Comparison of ENCODE assay signal across 18 mouse cellular contexts in genomic region chrX:160384748-160385501, GRCm38 (mm10). TPM values are rescaled to one million over a fixed set of nuclear protein-coding genes. Genes with fewer than 3 reads are reported as not detected.
DNase-seq lines count a peak whose midpoint lies in the region; ATAC-seq and TF ChIP-seq lines count a peak whose summit lies in the region.
"Had no signal": no experiment of that assay in that cellular context is flagged by ENCODE, and none has a peak within 500 bp of the region (broad histone marks: within the 10 kb centered on the region; RNA-seq: fewer than 3 reads in every experiment).

No protein-coding gene starts in this region.

- no peaks in the 10 kb centered on the region for H3K36me3 ChIP-seq in liver, postnatal 0 days (replicated peaks; ENCODE audit: insufficient read depth, low read length)
- no peaks in the 10 kb centered on the region for H3K36me3 ChIP-seq in neural tube, embryonic 15.5 days
- H3K36me3 ChIP-seq: embryonic facial prominence, embryonic 15.5 days; forebrain, embryonic 15.5 days; limb, embryonic 12.5 days; stomach, embryonic 15.5 days had no signal

- ATAC-seq in liver, postnatal 0 days: peak; percentile 93
- ATAC-seq in neural tube, embryonic 15.5 days (ENCODE audit: low FRiP score): no peak
- ATAC-seq: forebrain, embryonic 15.5 days had no signal

- no peak overlapping the region for H3K4me2 ChIP-seq in liver, postnatal 0 days (ENCODE audit: low read depth, low read length)
- no peak overlapping the region for H3K4me2 ChIP-seq in neural tube, embryonic 15.5 days
- H3K4me2 ChIP-seq: embryonic facial prominence, embryonic 15.5 days; forebrain, embryonic 15.5 days; limb, embryonic 12.5 days; stomach, embryonic 15.5 days had no signal

- peak; percentile 72 for TF ChIP-seq EP300 in liver, postnatal 0 days (IDR thresholded peaks at IDR 0.05; ENCODE audit: low read depth)

- intact Hi-C loops in left cerebral cortex, adult 2 months (cut with DNase I): no loop called here

- DNase-seq in MEL-GATA-1-ER (ENCODE audit: extremely low read depth, low read depth): peak; percentile 8
- DNase-seq in adrenal gland, adult 8-10 months: peak; percentile 44
- peak; percentile 8 for DNase-seq in fat pad, adult 2 months (ENCODE audit: extremely low read depth, low read depth, low spot score)
- DNase-seq in liver, postnatal 0 days: no peak
- DNase-seq in left cerebral cortex, adult 2 months (ENCODE audit: extremely low spot score in 1 of 2, low spot score in 2 of 2): no peak
- DNase-seq in cerebellum, adult 9-11 months: no peak
- DNase-seq: kidney, adult 9 months; kidney, postnatal 4 days; right cerebral cortex, adult 18-20 months; spleen, adult 18-20 months; thymus, postnatal 14 days had no signal

- no peak for TF ChIP-seq CTCF in liver, postnatal 0 days (IDR thresholded peaks at IDR 0.05; ENCODE audit: low read depth)
- no peak for TF ChIP-seq CTCF in left cerebral cortex, adult 2 months (IDR thresholded peaks at IDR 0.05)

- H3K4me1 ChIP-seq in liver, postnatal 0 days (ENCODE audit: insufficient read depth): no peaks in the 10 kb centered on the region
- H3K4me1 ChIP-seq in neural tube, embryonic 15.5 days: no peaks in the 10 kb centered on the region
- H3K4me1 ChIP-seq: embryonic facial prominence, embryonic 15.5 days; forebrain, embryonic 15.5 days; limb, embryonic 12.5 days; stomach, embryonic 15.5 days had no signal

- 56% methylated on average over 6 of the region's 6 CpGs for WGBS in liver, postnatal 0 days (ENCODE audit: insufficient replicate concordance)
- 76% methylated on average over 6 of the region's 6 CpGs for WGBS in neural tube, embryonic 15.5 days

- H3K9ac ChIP-seq in liver, postnatal 0 days (replicated peaks): no peak overlapping the region
- H3K9ac ChIP-seq in neural tube, embryonic 15.5 days (replicated peaks): no peak overlapping the region
- H3K9ac ChIP-seq: embryonic facial prominence, embryonic 15.5 days; forebrain, embryonic 15.5 days; limb, embryonic 12.5 days; stomach, embryonic 15.5 days had no signal

- no peaks in the 10 kb centered on the region for H3K9me3 ChIP-seq in liver, postnatal 0 days (ENCODE audit: low read length)
- H3K9me3 ChIP-seq in neural tube, embryonic 15.5 days (replicated peaks): no peaks in the 10 kb centered on the region
- H3K9me3 ChIP-seq: embryonic facial prominence, embryonic 15.5 days; forebrain, embryonic 15.5 days; limb, embryonic 12.5 days; stomach, embryonic 15.5 days had no signal

- H3K27me3 ChIP-seq in liver, postnatal 0 days (ENCODE audit: insufficient read depth, low read length): no peaks in the 10 kb centered on the region
- peaks cover 10% of the 10 kb centered on the region for H3K27me3 ChIP-seq in neural tube, embryonic 15.5 days (replicated peaks)
- H3K27me3 ChIP-seq: forebrain, embryonic 15.5 days had no signal

- H3K27ac ChIP-seq in liver, postnatal 0 days (ENCODE audit: low read depth): 0 out of 2 replicates have a peak overlapping the region, but pooled peaks have one; percentile 6
- H3K27ac ChIP-seq in left cerebral cortex, adult 2 months: no peak overlapping the region
- no peak overlapping the region for H3K27ac ChIP-seq in neural tube, embryonic 15.5 days (replicated peaks)
- H3K27ac ChIP-seq: embryonic facial prominence, embryonic 15.5 days; forebrain, embryonic 15.5 days; limb, embryonic 12.5 days; stomach, embryonic 15.5 days had no signal

- H3K4me3 ChIP-seq in liver, postnatal 0 days (ENCODE audit: low read depth, low read length): no peak overlapping the region
- H3K4me3 ChIP-seq in left cerebral cortex, adult 2 months: no peak overlapping the region
- no peak overlapping the region for H3K4me3 ChIP-seq in neural tube, embryonic 15.5 days (replicated peaks)
- H3K4me3 ChIP-seq: embryonic facial prominence, embryonic 15.5 days; forebrain, embryonic 15.5 days; limb, embryonic 12.5 days; stomach, embryonic 15.5 days had no signal

RNA-seq across cellular contexts. Expression of gene Adgrg2, which starts 5.6 kb away (rescaled TPM):
- 1 to 10 TPM; 3.4 to 8.0 (median 3.9) TPM for total RNA-seq in adrenal gland, adult 8-10 months (2022)
- 2.9 and 3.8 TPM in 2 replicates for polyA plus RNA-seq in liver, postnatal 0 days (2015; fragmentation: Nextera tagmentation; extraction: Ambion mirVana)
- 1 to 10 TPM in 1 of 2 experiments, under 1 TPM in 1; 0.94 to 1.0 TPM for total RNA-seq in left cerebral cortex, adult 2 months (2021)
- 3.0 and 4.5 TPM in 2 replicates for polyA plus RNA-seq in neural tube, embryonic 15.5 days (2015; fragmentation: Nextera tagmentation; extraction: Ambion mirVana)
- total RNA-seq: granulocyte monocyte progenitor cell, adult 5-6 weeks; monocyte, adult 5-6 weeks had no signal

Comparison
In these comparisons a context has a peak if more than half of its experiments do, and no peak if none do; other contexts are left out.
1. DNase-seq: peak in MEL-GATA-1-ER (single experiment), adrenal gland, adult 8-10 months (single experiment) and fat pad, adult 2 months (single experiment); none in liver, postnatal 0 days (single experiment), left cerebral cortex, adult 2 months (0 of 2) and cerebellum, adult 9-11 months (single experiment).